Mouse (Mus musculus): Measurements from ENCODE around the gene Tspan1. TPM values are rescaled to one million over a fixed set of nuclear protein-coding genes. Genes with fewer than 3 reads are reported as not detected.
A peak's percentile ranks its signal among the peaks of the same experiment; 100 is the strongest.

Tspan1 gene
- not detected for total RNA-seq (2021)

DNA sequence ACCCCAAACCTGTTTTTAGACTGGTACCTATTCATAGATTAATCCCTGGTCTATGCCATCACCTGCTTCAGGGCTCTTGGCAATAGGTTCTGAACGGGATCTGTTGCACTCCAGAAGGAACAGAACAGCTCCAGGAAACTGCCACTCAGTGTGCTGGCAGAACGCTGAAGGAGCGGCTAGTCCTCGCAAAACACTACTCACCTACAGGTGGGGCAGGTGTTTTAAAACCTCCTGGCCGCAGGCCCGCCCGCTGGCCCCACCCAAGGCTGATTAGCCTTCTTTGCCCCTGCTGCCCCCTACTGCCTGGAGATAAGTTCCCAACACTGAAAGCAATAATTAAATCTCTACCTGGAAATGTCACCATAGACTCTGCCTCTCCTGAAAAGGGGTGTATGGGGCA is at the start of gene Tspan1:
Tspan1 (minus strand) TSS at position 198 of the 400 bp plus-strand sequence.
- intact Hi-C loops (cut with DNase I) = no loop called here

GRCm38 (mm10) chr4:116217046-116217445 is 49.6 kb upstream of the Tspan1 start:
- peak; percentile 16 for DNase-seq
- intact Hi-C loops (cut with DNase I) = no loop called here

More for the DNA sequence above, at the start of gene Tspan1:
- no peak for DNase-seq

GRCm38 (mm10) chr4:116215895-116216605 is 48.6 kb upstream of the Tspan1 start:
- intact Hi-C loops (cut with DNase I) = no loop called here
- DNase-seq = no peak

GRCm38 (mm10) chr4:116208891-116209290 is 41.5 kb upstream of the Tspan1 start:
- intact Hi-C loops (cut with DNase I) = no loop called here

DNA sequence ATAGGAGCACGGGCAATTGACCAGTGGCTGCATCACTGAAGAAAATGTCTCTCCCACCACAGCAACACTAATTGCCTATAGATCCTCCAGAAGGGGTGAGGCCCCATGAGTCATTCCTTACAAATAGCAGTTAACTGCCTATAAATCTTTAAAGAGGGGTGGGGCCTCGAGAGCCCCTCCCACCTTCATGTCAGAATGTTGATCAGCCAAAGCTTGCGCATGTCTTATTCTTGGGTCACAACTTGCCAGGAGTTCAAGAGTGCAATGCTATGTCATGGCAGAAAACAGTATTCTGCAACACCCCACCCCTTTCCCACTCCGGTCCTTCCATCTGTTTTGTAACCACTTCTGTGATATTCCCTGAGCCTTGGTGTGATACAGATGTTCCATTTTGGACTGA is 39.1 kb upstream of the Tspan1 start:
- intact Hi-C loops (cut with DNase I) = no loop called here

More at GRCm38 (mm10) chr4:116208891-116209290, 41.5 kb upstream of the Tspan1 start:
- DNase-seq = no peak

GRCm38 (mm10) chr4:116204422-116204821 is 37.0 kb upstream of the Tspan1 start:
- intact Hi-C loops (cut with DNase I) = no loop called here
- no peak for DNase-seq

More for the DNA sequence above, 39.1 kb upstream of the Tspan1 start:
- no peak for DNase-seq

DNA sequence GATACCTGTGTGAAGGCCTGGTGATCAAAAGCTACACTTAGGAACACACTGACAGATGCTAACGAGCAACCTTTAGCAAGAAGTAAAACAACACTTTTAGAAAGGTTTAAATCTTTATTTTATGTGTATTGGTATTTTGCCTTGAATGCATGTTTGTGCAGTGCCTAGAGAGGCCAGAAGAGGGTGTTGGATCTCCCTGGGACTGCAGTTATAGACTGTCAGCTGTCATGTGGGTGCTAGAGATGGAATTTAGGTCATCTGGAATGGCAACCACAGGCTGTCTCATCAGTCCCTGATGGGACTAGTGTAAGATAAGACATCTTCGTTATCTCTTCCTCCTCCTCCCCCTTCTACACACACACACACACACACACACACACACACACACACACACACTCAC is 31.0 kb upstream of the Tspan1 start:
- intact Hi-C loops (cut with DNase I) = no loop called here
- DNase-seq = no peak

- DNase-seq = no peak
- intact Hi-C loops (cut with DNase I) = no loop called here
Observed at GRCm38 (mm10) chr4:116193583-116194383, 26.4 kb upstream of the Tspan1 start.

DNA sequence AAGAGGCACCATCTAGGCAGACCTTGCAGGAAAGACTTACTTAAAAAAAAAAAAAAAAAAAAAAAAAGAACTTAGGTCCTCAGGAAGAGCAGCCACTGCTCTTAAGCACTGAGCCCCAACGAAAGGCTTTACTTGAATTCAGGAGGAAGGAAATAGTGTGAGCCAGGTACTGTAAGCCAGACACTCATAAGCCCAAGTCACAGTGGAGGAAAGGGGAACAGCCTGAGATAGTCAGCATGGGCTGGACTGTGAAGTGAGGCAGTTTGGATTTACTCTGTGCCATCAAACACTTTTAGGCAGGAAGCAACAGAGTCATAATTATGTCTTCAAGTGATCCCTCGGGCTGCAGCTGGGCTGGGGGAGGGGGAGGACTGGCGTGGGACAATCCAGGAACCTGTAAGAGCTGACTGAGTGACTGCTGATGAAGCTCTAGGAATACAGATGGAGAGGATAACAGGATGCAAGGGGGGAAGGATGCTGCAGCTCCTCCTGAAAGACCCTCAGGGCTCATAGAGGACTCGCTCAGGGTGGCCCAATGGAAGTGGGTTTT is 25.0 kb upstream of the Tspan1 start:
- intact Hi-C loops (cut with DNase I) = no loop called here

GRCm38 (mm10) chr4:116185083-116185482 is 17.7 kb upstream of the Tspan1 start:
- intact Hi-C loops (cut with DNase I) = no loop called here
- no peak for DNase-seq

More for the DNA sequence above, 25.0 kb upstream of the Tspan1 start:
- no peak for DNase-seq

DNA sequence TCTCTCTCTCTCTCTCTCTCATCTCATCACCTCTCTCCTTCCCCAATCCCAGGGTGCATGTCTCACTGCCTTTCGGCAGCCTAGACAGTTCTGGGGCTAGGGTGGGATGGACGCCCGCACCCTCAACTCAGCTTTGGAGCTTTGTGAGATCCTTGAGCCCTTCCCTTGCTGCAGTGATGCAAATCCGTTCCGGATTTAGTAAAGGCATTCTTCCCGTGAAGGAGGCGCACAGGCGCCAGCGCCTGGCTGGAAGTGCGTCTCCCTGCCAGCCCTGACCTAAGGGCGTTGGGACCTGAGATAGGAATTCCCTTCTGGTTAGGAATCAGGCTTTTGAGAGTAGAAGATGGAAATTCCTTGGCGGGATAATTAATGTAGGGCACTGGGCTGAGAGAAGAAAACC is 15.3 kb upstream of the Tspan1 start:
- no peak for DNase-seq
- intact Hi-C loops (cut with DNase I) = no loop called here

DNA sequence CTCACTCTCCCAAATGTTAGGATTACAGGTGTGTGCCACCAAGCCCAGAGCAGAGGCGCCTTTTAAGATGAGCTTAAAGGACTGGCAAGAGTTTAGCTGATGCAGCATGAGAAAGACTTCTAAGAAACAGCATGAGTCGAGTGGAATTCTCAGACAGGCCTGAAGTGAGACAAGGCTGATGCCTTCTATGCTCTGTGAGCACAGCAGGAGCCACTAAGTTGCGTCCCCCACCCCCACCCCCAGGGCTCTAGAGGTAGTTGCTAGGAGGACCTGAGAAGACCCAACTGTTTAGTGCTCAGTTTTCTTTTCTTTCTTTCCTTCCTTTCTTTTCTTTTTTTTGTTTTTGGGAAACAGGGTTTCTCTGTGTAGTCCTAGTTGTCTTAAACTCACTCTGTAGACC is 14.7 kb upstream of the Tspan1 start:
- no peak for DNase-seq
- intact Hi-C loops (cut with DNase I) = no loop called here

DNA sequence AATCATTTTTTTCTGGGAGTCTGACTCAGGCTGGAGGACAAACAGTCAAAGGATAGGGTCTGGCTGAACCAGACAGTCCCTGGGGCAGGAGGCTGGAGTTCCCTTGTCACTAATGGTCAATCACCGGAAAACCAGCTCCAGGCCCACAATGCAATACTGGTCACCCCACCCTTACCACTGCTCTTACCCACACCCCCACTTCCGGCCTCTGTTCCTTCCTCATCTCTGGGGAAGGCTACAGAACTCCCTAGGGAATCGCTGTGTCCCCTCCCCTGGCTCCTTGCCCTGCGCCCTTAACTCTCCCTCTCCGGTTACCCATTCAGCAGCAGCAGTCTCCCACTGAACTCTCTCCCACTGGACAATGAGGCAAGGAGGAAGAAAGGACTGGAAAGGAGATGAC is 9.7 kb upstream of the Tspan1 start:
- intact Hi-C loops (cut with DNase I) = loop anchor here (10.0 kb wide), 1 partner anchor 108 kb away; no protein-coding TSS in a partner anchor

DNA sequence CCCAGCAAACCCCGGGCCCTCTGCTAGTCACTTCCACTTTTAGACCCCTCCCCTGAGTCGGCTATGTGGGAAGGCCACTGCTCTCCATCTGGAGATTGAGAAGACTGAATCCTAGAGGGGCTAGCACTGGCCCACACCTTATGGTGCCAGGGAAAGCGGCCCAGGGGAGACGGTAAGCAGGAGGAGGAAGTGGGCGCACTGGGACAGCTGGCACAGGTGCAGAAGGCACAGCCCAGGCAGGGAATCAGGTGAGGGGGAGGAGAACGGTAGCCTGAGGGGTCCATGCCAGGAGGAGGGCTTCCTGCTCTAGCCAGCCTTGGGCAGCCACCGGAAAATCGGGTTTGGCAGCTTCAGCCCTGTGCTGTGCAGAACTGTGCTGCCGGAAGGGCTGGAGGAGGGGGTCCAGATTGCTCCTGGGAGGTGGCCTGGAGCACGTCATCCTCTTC is 9.2 kb upstream of the Tspan1 start:
- DNase-seq = peak; percentile 97
- intact Hi-C loops (cut with DNase I) = loop anchor here (10.0 kb wide), 1 partner anchor 108 kb away; no protein-coding TSS in a partner anchor

More for the DNA sequence above, 9.7 kb upstream of the Tspan1 start:
- DNase-seq = peak; percentile 70

DNA sequence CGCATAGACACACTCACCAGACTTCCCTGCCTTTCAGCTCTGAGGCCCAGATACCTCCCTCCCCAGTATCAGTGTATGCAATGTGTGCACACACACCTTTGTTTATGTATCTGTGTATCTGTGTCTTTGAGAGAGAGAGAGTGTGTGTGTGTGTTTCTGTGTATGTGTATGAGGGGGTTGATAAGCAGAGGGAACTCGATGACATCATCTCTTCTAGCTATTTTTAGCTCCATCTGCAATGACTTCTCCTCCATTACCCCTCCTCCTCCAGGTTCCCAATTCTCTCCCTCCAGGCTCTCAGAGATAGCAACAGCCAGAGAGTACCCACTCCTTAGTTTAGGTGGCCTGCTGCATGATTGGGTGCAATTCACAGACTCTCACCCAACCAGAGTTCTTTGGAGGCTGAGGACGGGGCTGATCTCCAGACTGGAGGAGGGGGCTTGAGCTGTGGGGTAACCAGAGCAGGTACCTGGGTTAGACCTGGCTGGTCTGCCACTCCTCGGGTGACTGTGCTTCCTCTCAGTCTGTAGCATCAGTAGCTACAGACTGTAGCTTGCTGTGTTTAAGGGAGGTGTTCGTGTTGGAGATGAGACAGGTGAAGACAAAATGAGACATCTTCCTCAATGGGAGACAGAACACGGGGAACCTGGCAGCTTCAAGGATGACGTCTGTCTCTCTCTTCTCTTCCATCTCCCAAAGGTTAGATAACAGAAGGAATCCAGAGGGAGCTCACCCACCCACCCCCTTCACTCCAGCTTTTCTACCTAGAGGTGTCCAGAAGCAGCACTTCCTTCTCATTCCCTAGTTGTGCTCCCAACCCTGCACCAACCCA is 8.5 kb upstream of the Tspan1 start:
- intact Hi-C loops (cut with DNase I) = loop anchor here (10.0 kb wide), 1 partner anchor 109 kb away; no protein-coding TSS in a partner anchor
- DNase-seq = peak; percentile 42

- no peak for DNase-seq
- intact Hi-C loops (cut with DNase I) = loop anchor here (10.0 kb wide), 1 partner anchor 110 kb away; no protein-coding TSS in a partner anchor
Observed at GRCm38 (mm10) chr4:116175136-116175535, 7.7 kb upstream of the Tspan1 start.

GRCm38 (mm10) chr4:116174466-116175116 is 7.2 kb upstream of the Tspan1 start:
- no peak for DNase-seq
- intact Hi-C loops (cut with DNase I) = loop anchor here (10.0 kb wide), 1 partner anchor 110 kb away; no protein-coding TSS in a partner anchor

DNA sequence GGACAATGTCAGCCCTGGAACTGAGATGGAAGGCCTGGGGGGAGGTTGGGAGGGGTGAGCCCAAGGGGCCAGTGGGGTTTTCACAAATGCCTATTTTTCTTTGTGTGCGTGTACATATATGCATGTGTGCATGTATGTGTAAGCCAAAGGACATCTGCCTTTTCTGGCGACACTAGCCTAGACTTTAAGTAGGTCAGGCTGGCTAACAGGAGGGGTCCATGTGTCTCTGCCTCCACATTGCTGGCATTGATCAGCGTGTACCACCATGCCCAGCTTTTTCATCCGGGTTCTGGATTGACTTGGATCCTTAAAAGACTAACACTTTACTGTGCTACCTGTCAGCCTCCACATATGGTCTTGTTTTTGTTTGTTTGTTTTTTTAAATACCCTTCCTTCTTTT is 6.4 kb upstream of the Tspan1 start:
- DNase-seq = no peak
- intact Hi-C loops (cut with DNase I) = loop anchor here (10.0 kb wide), 1 partner anchor 111 kb away; no protein-coding TSS in a partner anchor

DNA sequence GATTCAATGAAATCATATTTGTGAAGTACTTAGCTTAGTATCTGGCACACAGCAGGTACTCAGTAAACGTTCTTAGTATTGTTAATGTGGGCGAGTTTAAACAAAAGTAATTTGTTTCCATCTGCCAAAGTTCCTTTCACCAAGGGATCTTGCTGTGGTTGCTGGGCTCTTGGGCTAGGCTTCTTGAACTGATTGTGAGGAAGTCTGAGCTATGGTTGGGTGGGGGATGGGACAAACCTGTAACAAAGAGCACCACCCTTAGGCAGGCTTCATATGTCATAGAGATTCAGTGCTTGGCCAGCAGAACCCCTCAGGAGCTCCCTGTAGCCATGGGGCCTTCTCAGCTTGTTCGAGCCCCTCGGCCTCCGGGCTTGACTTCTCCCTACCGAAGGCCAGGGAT is 5.7 kb upstream of the Tspan1 start, which contains the start of the genes 1700042G07Rik and Gm49337:
1700042G07Rik (plus strand) TSS at position 301 of the 400 bp plus-strand sequence.
Gm49337 (plus strand) TSS at position 313 of the 400 bp plus-strand sequence.
- intact Hi-C loops (cut with DNase I) = loop anchor here (10.0 kb wide), 1 partner anchor 112 kb away; no protein-coding TSS in a partner anchor
- DNase-seq = no peak

- intact Hi-C loops (cut with DNase I) = no loop called here
- no peak for DNase-seq
Observed at GRCm38 (mm10) chr4:116169353-116169672, 1.9 kb upstream of the Tspan1 start.

Measured in left cerebral cortex, postnatal 4 days (tissue).